Mouse (Mus musculus) embryonic facial prominence, embryonic 13.5 days (tissue): Measurements from ENCODE around the gene Rita1. TPM values are rescaled to one million over a fixed set of nuclear protein-coding genes. Genes with fewer than 3 reads are reported as not detected.

Source experiments
- ATAC-seq: fragments of 200-750 bp; cut with Nextera tagmentation; 2 replicates; pipeline ENCODE4 v1.8.0; 2017; ENCODE audit warnings: low read depth; ENCODE audit not compliant: insufficient number of reproducible peaks, insufficient read depth, low FRiP score, low TSS enrichment
- H3K27ac ChIP-seq: fragments of 300-500 bp; sonication (generic); 2 replicates; pipeline ENCODE4 v1.5.1; 2015; ENCODE audit warnings: moderate library complexity, mild to moderate bottlenecking, inconsistent platforms
- H3K27me3 ChIP-seq: fragments of 300-500 bp; sonication (generic); 2 replicates; pipeline ENCODE4 v1.6.1; 2015; ENCODE audit warnings: mild to moderate bottlenecking, inconsistent platforms
- H3K36me3 ChIP-seq: fragments of 300-500 bp; sonication (generic); 2 replicates; pipeline ENCODE4 v1.6.1; 2015; ENCODE audit warnings: mild to moderate bottlenecking, inconsistent platforms
- H3K4me1 ChIP-seq: fragments of 300-500 bp; sonication (generic); 2 replicates; pipeline ENCODE4 v1.6.1; 2015; ENCODE audit warnings: inconsistent platforms
- H3K4me2 ChIP-seq: fragments of 300-500 bp; sonication (generic); 2 replicates; pipeline ENCODE4 v1.6.1; 2015; ENCODE audit warnings: moderate library complexity, mild to moderate bottlenecking, inconsistent platforms
- H3K4me3 ChIP-seq: fragments of 300-500 bp; sonication (generic); 2 replicates; pipeline ENCODE4 v1.5.1; 2015; ENCODE audit warnings: mild to moderate bottlenecking, inconsistent platforms
- H3K9ac ChIP-seq: fragments of 300-500 bp; sonication (generic); 2 replicates; pipeline ENCODE4 v1.6.1; 2015; ENCODE audit warnings: mild to moderate bottlenecking, inconsistent platforms
- H3K9me3 ChIP-seq: fragments of 300-500 bp; sonication (generic); 2 replicates; pipeline ENCODE4 v1.6.1; 2016; ENCODE audit warnings: inconsistent platforms
- WGBS: fragments of 180-500 bp; shearing (Covaris S2); methylation state at CpG from one replicate; pipeline ENCODE4 v1.1.7; 2015; ENCODE audit warnings: mixed read lengths; 5-methylcytosine and 5-hydroxymethylcytosine counted together
- polyA plus RNA-seq: library from polyadenylated mRNA; unstranded; fragments of >200 nt; fragmentation: Nextera tagmentation; extraction: Ambion mirVana; gene quantifications from 2 replicates; pipeline ENCODE4 v1.2.1, GENCODE M21; 2015

Gene Rita1
- polyA plus RNA-seq, 1 experiment from 2014 or later: 16.2 TPM

DNA sequence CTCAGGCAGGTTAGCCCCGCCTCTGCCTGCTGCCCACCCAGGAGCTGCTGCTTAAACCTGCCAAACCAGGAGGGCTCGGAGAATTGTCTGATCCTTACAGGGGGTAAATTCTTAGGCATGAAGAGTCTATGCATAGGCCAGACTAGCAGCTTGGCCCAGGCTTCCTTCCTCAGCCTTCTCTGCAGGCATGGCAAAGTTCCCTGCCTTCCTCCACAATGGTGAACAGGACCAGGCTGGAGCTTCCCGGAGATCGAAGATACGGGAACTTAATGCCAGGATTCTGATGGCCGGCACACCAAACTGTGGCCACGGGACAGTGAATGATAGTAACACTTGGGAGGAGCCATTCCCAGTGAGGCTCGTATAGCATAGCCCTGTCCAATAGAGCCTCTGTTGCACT lies 54.3 kb downstream of the Rita1 start:
- 0 out of 2 replicates have a peak overlapping the region, but pooled peaks have one; percentile 22 for H3K4me2 ChIP-seq
- ATAC-seq: no peak
- peaks cover 45% of the 10 kb centered on the region for H3K4me1 ChIP-seq
- 60% methylated on average over 8 of the region's 8 CpGs for WGBS
- H3K9me3 ChIP-seq: no peaks in the 10 kb centered on the region
- peaks cover 36% of the 10 kb centered on the region for H3K36me3 ChIP-seq
- no peak overlapping the region for H3K4me3 ChIP-seq
- H3K9ac ChIP-seq: peak overlapping the region; percentile 36; the same call in 1 of the 2 replicates
- 0 out of 2 replicates have a peak overlapping the region, but pooled peaks have one; percentile 49 for H3K27ac ChIP-seq
- no peaks in the 10 kb centered on the region for H3K27me3 ChIP-seq

- no peak overlapping the region for H3K9ac ChIP-seq
- no peak overlapping the region for H3K4me3 ChIP-seq
- H3K4me1 ChIP-seq: peaks cover 35% of the 10 kb centered on the region
- H3K27ac ChIP-seq: no peak overlapping the region
- no peak for ATAC-seq
- H3K4me2 ChIP-seq: no peak overlapping the region
- peaks cover 56% of the 10 kb centered on the region for H3K36me3 ChIP-seq
- no peaks in the 10 kb centered on the region for H3K27me3 ChIP-seq
- H3K9me3 ChIP-seq: no peaks in the 10 kb centered on the region
- 86% methylated on average over 24 of the region's 24 CpGs for WGBS
These were observed 56.5 kb downstream of the Rita1 start for GRCm38 (mm10) chr5:120555871-120556270.

DNA sequence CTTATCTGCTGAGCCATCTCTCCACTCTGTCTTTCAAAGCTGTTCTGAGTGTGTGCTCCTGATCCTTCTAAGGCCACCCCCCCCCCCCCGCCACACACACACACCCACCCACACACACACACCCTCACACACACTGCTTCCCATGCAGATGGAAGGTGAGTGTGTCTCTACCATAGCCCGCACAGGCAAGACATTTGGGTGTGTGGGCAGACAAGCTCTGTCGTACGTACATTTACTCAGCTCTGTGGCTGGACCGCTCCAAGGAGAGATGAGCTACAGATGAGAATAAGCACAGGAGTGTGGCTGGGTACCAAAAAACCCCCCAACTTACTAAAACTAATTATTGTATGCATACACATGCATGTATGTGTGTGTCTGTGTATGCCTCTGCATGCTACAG lies 61.7 kb downstream of the Rita1 start:
- WGBS: 91% methylated on average over 5 of the region's 5 CpGs

GRCm38 (mm10) chr5:120550137-120550536 lies 62.3 kb downstream of the Rita1 start:
- Histone ChIP-seq H3K4me1 (0 out of 2 replicates have a peak, but pooled peaks cover 5% of the 10 kb centered on the region), H3K27ac (no peak overlapping the region), H3K4me3 (no peak overlapping the region), H3K27me3 (no peaks in the 10 kb centered on the region), H3K9ac (no peak overlapping the region), H3K9me3 (no peaks in the 10 kb centered on the region), H3K36me3 (peaks cover 69% of the 10 kb centered on the region), H3K4me2 (no peak overlapping the region)
- ATAC-seq: no peak
- WGBS: 77% methylated on average over 5 of the region's 5 CpGs

More for the DNA sequence above, 61.7 kb downstream of the Rita1 start:
- H3K27me3 ChIP-seq: no peaks in the 10 kb centered on the region
- H3K4me2 ChIP-seq: no peak overlapping the region
- no peak for ATAC-seq
- no peak overlapping the region for H3K9ac ChIP-seq
- H3K4me1 ChIP-seq: 0 out of 2 replicates have a peak, but pooled peaks cover 5% of the 10 kb centered on the region
- H3K4me3 ChIP-seq: no peak overlapping the region
- H3K36me3 ChIP-seq: peaks cover 75% of the 10 kb centered on the region
- no peaks in the 10 kb centered on the region for H3K9me3 ChIP-seq
- no peak overlapping the region for H3K27ac ChIP-seq

DNA sequence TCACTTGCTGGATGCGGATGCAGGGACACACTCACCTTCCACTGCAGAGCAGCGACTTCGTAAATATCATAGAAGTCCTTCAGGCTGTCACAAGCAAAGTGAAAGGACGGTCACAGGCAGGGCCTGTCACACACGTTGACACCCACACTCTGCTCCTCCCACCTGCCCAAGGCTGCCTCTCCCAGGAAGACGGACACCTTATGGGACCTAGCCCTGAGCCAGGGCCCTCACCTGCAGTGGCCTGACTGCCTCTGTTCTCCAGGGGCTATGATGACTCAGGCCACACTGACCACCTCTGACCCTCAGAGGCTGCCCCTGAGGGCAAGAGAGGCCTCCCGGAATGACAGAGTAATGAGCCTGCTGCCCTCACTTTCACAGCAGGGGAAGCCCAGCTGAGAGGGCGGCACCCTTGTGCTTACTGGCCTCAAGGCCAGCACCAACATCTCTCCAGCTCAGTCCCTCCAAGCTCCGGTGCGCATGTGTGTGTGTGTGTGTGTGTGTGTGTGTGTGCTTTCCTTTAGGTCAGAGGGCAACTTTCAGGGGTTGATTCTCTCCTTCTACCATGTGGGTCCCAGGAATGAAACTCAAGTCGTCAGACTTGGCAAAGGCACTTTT lies 64.0 kb downstream of the Rita1 start:
- H3K9me3 ChIP-seq: no peaks in the 10 kb centered on the region
- ATAC-seq: no peak
- H3K4me3 ChIP-seq: no peak overlapping the region
- WGBS: 54% methylated on average over 11 of the region's 11 CpGs
- H3K27me3 ChIP-seq: no peaks in the 10 kb centered on the region
- H3K9ac ChIP-seq: no peak overlapping the region
- 0 out of 2 replicates have a peak, but pooled peaks cover 5% of the 10 kb centered on the region for H3K4me1 ChIP-seq
- H3K36me3 ChIP-seq: peaks cover 69% of the 10 kb centered on the region
- no peak overlapping the region for H3K4me2 ChIP-seq
- no peak overlapping the region for H3K27ac ChIP-seq

Other genes starting within 250 kb of the Rita1 start
- 0.10 and 0.44 TPM in 2 replicates for gene Lhx5, start 180.9 kb downstream of the Rita1 start, polyA plus RNA-seq
- gene Sdsl, start 139.8 kb downstream of the Rita1 start, polyA plus RNA-seq: 2.0 and 2.5 TPM in 2 replicates
- gene Sds, start 136.1 kb downstream of the Rita1 start, polyA plus RNA-seq: not detected in 2 replicates
- 43.5 and 54.4 TPM in 2 replicates for gene Plbd2, start 109.0 kb downstream of the Rita1 start, polyA plus RNA-seq
- 5.0 and 5.9 TPM in 2 replicates for gene Slc8b1, start 101.4 kb downstream of the Rita1 start, polyA plus RNA-seq
- gene Tpcn1, start 23.9 kb downstream of the Rita1 start, polyA plus RNA-seq: 21.0 and 22.3 TPM in 2 replicates
- 0.60 and 0.80 TPM in 2 replicates for gene Iqcd, start 23.6 kb downstream of the Rita1 start, polyA plus RNA-seq
- 45.6 and 46.8 TPM in 2 replicates for gene Ddx54, start 150 bp upstream of the Rita1 start, polyA plus RNA-seq
- gene Cfap73, start 21.6 kb upstream of the Rita1 start, polyA plus RNA-seq: not detected in 2 replicates
- gene Rasal1, start 36.2 kb upstream of the Rita1 start, polyA plus RNA-seq: 0.32 TPM in 1 of 2 replicates, not detected in the other
- 6.2 and 7.2 TPM in 2 replicates for gene Dtx1, start 99.3 kb upstream of the Rita1 start, polyA plus RNA-seq
- 0.21 and 0.38 TPM in 2 replicates for gene Oas2, start 137.3 kb upstream of the Rita1 start, polyA plus RNA-seq
- 0.11 and 0.25 TPM in 2 replicates for gene Oas3, start 165.1 kb upstream of the Rita1 start, polyA plus RNA-seq
- not detected in 2 replicates for gene Oas1e, start 182.9 kb upstream of the Rita1 start, polyA plus RNA-seq
- 0.32 and 0.46 TPM in 2 replicates for gene Oas1c, start 199.9 kb upstream of the Rita1 start, polyA plus RNA-seq
- not detected in 2 replicates for gene Oas1f, start 234.8 kb upstream of the Rita1 start, polyA plus RNA-seq
- not detected in 2 replicates for gene Oas1h, start 248.8 kb upstream of the Rita1 start, polyA plus RNA-seq